Mouse (Mus musculus) cortical plate, adult 2 months (tissue): Measurements from ENCODE around the gene Irak2.

Source experiments
- CTCF ChIP-seq: fragments of 200-500 bp; IDR thresholded peaks from 2 replicates; pipeline ENCODE4 v1.5.1; 2011; ENCODE audit warnings: mild to moderate bottlenecking, control low read depth, low read length; ENCODE audit not compliant: insufficient read depth; ENCODE audit errors: extremely low read depth
- POLR2A ChIP-seq: fragments of 200-500 bp; IDR thresholded peaks from 2 replicates; pipeline ENCODE4 v1.6.1; 2011; ENCODE audit warnings: mild to moderate bottlenecking, low read length, control low read depth; ENCODE audit not compliant: insufficient read depth; ENCODE audit errors: extremely low read depth

DNA sequence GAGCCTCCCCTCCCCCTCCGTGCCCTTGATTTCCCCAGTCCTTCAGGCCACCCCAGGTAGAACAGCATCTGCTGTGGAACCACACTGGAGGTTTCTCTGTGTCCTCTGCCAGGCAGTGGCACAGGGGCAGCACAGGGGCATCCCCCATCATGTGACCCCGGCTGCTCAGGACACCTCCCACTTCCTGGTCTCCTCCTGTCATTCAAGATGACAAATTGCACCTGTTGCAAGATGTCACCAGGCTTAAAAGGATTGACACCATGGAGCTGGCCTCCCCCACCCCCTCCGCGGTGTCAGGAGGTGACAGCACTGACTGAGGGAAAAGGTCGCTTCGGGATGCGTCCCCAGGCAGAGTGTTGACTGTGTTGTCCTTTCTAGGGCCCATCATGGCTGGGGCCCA lies 31.6 kb downstream of the Irak2 start:
- no peak for TF ChIP-seq CTCF
- no peak for TF ChIP-seq POLR2A
